Mouse (Mus musculus) MEL (cell line): ENCODE measurements around the gene Fndc8. TPM values are rescaled to one million over a fixed set of nuclear protein-coding genes. Genes with fewer than 3 reads are reported as not detected.

ENCODE experiments used
- DNase-seq: peaks from one replicate; pipeline ENCODE4 v3.0.0; 2011; ENCODE audit warnings: low read depth, low spot score
- H3K27ac ChIP-seq: 2 replicates; pipeline ENCODE4 v1.5.1; 2012; ENCODE audit warnings: low read depth, mild to moderate bottlenecking, control low read depth, low read length, moderate library complexity; ENCODE audit not compliant: control insufficient read depth
- H3K27me3 ChIP-seq, 2 experiments: fragments of 150-350 bp in 1 of 2; sonication (generic) in 1 of 2; 2 replicates each; pipeline ENCODE4 v1.6.1; 2012; ENCODE audit warnings: low read length in 2 of 2, mild to moderate bottlenecking in 2 of 2, improper control_type of control experiment in 1 of 2, moderate library complexity in 1 of 2; ENCODE audit not compliant: insufficient read depth in 2 of 2, control insufficient read depth in 1 of 2
- H3K36me3 ChIP-seq, 2 experiments: 2 replicates each; pipeline ENCODE4 v1.6.1; 2012 to 2014; ENCODE audit warnings: low read length in 2 of 2, improper control_type of control experiment in 1 of 2, inconsistent platforms in 1 of 2, mild to moderate bottlenecking in 1 of 2; ENCODE audit not compliant: insufficient read depth in 2 of 2, control insufficient read depth in 1 of 2
- H3K4me1 ChIP-seq, 2 experiments: fragments of 150-350 bp in 1 of 2; sonication (generic) in 1 of 2; 2 replicates each; pipeline ENCODE4 v1.6.1; 2012; ENCODE audit warnings: low read length in 2 of 2, improper control_type of control experiment in 1 of 2, mild to moderate bottlenecking in 1 of 2; ENCODE audit not compliant: insufficient read depth in 2 of 2, control insufficient read depth in 1 of 2
- H3K4me3 ChIP-seq, 2 experiments: fragments of 150-350 bp in 1 of 2; sonication (generic) in 1 of 2; 2 replicates each; pipeline ENCODE4 v1.5.1; 2012; ENCODE audit warnings: low read depth in 2 of 2, low read length in 2 of 2, mild to moderate bottlenecking in 2 of 2, moderate library complexity in 2 of 2, control low read depth in 1 of 2, improper control_type of control experiment in 1 of 2; ENCODE audit not compliant: control insufficient read depth in 1 of 2, insufficient read depth in 1 of 2
- H3K79me2 ChIP-seq: 2 replicates; pipeline ENCODE4 v1.6.1; 2012; ENCODE audit warnings: mild to moderate bottlenecking, low read length, moderate library complexity; ENCODE audit not compliant: control insufficient read depth, poor library complexity, insufficient read depth
- H3K9ac ChIP-seq: 2 replicates; pipeline ENCODE4 v1.6.1; 2012; ENCODE audit warnings: low read depth, mild to moderate bottlenecking, control low read depth, low read length, moderate library complexity; ENCODE audit not compliant: control insufficient read depth, poor library complexity, severe bottlenecking
- H3K9me3 ChIP-seq: fragments of 150-350 bp; sonication (generic); replicated peaks from 2 replicates; pipeline ENCODE4 v1.6.1; 2012; ENCODE audit warnings: mild to moderate bottlenecking, low read length, improper control_type of control experiment, moderate library complexity; ENCODE audit not compliant: insufficient read depth
- BHLHE40 ChIP-seq: IDR thresholded peaks from 2 replicates; pipeline ENCODE4 v1.6.1; 2012; ENCODE audit warnings: low read depth, mild to moderate bottlenecking, inconsistent platforms, low read length, improper control_type of control experiment, borderline replicate concordance
- CHD1 ChIP-seq: IDR thresholded peaks from 2 replicates; pipeline ENCODE4 v1.6.1; 2012; ENCODE audit warnings: low read depth, mild to moderate bottlenecking, inconsistent platforms, low read length, improper control_type of control experiment
- CHD2 ChIP-seq: IDR thresholded peaks from 2 replicates; pipeline ENCODE4 v1.6.1; 2011; ENCODE audit warnings: low read length, improper control_type of control experiment
- CTCF ChIP-seq, 3 experiments: IDR thresholded peaks in 2 of 3; conservative IDR thresholded peaks in 1 of 3; 2 replicates each; pipeline ENCODE4 v1.5.1; 2011 to 2012; ENCODE audit warnings: low read length in 3 of 3, low read depth in 2 of 3, mild to moderate bottlenecking in 2 of 3, improper control_type of control experiment in 1 of 3, inconsistent platforms in 1 of 3, mixed read lengths in 1 of 3, moderate library complexity in 1 of 3; ENCODE audit not compliant: control insufficient read depth in 1 of 3, insufficient read depth in 1 of 3, poor library complexity in 1 of 3, severe bottlenecking in 1 of 3
- E2F4 ChIP-seq: IDR thresholded peaks from 2 replicates; pipeline ENCODE4 v1.6.1; 2011; ENCODE audit warnings: low read depth, low read length, improper control_type of control experiment, borderline replicate concordance
- ELF1 ChIP-seq: IDR thresholded peaks from 2 replicates; pipeline ENCODE4 v1.6.1; 2014; ENCODE audit warnings: low read depth, mild to moderate bottlenecking, inconsistent platforms, low read length, improper control_type of control experiment, moderate library complexity
- EP300 ChIP-seq, 2 experiments: IDR thresholded peaks; 2 replicates each; pipeline ENCODE4 v1.6.1; 2011; ENCODE audit warnings: improper control_type of control experiment in 2 of 2, low read length in 2 of 2, low read depth in 1 of 2, mild to moderate bottlenecking in 1 of 2
- ETS1 ChIP-seq: IDR thresholded peaks from 2 replicates; pipeline ENCODE4 v1.6.1; 2012; ENCODE audit warnings: low read depth, mild to moderate bottlenecking, inconsistent platforms, low read length, improper control_type of control experiment, moderate library complexity
- GABPA ChIP-seq: IDR thresholded peaks from 2 replicates; pipeline ENCODE4 v1.6.1; 2012; ENCODE audit warnings: low read depth, mild to moderate bottlenecking, inconsistent platforms, low read length, improper control_type of control experiment, moderate library complexity
- GATA1 ChIP-seq: IDR thresholded peaks from 2 replicates; pipeline ENCODE4 v1.6.1; 2011; ENCODE audit warnings: low read depth, low read length, improper control_type of control experiment
- HCFC1 ChIP-seq: IDR thresholded peaks from 2 replicates; pipeline ENCODE4 v1.6.1; 2012; ENCODE audit warnings: low read depth, mild to moderate bottlenecking, inconsistent platforms, low read length, improper control_type of control experiment, moderate library complexity
- JUND ChIP-seq: IDR thresholded peaks from 2 replicates; pipeline ENCODE4 v1.6.1; 2011; ENCODE audit warnings: low read depth, mild to moderate bottlenecking, improper control_type of control experiment, low read length
- KAT2A ChIP-seq: conservative IDR thresholded peaks from 2 replicates; pipeline ENCODE4 v1.6.1; 2012; ENCODE audit warnings: low read depth, low read length, improper control_type of control experiment, inconsistent platforms
- MAFK ChIP-seq: IDR thresholded peaks from 2 replicates; pipeline ENCODE4 v1.6.1; 2011; ENCODE audit warnings: low read depth, mild to moderate bottlenecking, low read length, improper control_type of control experiment, borderline replicate concordance
- MAX ChIP-seq: IDR thresholded peaks from 2 replicates; pipeline ENCODE4 v1.6.1; 2011; ENCODE audit warnings: low read length, improper control_type of control experiment
- MAZ ChIP-seq: IDR thresholded peaks from 2 replicates; pipeline ENCODE4 v1.6.1; 2012; ENCODE audit warnings: low read depth, mild to moderate bottlenecking, inconsistent platforms, low read length, improper control_type of control experiment
- MEF2A ChIP-seq: IDR thresholded peaks from 2 replicates; pipeline ENCODE4 v1.6.1; 2014; ENCODE audit warnings: low read depth, mild to moderate bottlenecking, inconsistent platforms, low read length, improper control_type of control experiment; ENCODE audit not compliant: poor library complexity, insufficient replicate concordance, severe bottlenecking; ENCODE audit errors: extremely low read depth
- MXI1 ChIP-seq: IDR thresholded peaks from 2 replicates; pipeline ENCODE4 v1.6.1; 2011; ENCODE audit warnings: mild to moderate bottlenecking, low read depth, low read length, improper control_type of control experiment
- MYB ChIP-seq: IDR thresholded peaks from 2 replicates; pipeline ENCODE4 v1.6.1; 2011; ENCODE audit warnings: mild to moderate bottlenecking, low read depth, low read length, improper control_type of control experiment
- MYC ChIP-seq: IDR thresholded peaks from 2 replicates; pipeline ENCODE4 v1.6.1; 2011; ENCODE audit warnings: low read depth, mild to moderate bottlenecking, low read length, improper control_type of control experiment, moderate library complexity
- NRF1 ChIP-seq: IDR thresholded peaks from 2 replicates; pipeline ENCODE4 v1.6.1; 2014; ENCODE audit warnings: low read depth, mild to moderate bottlenecking, inconsistent platforms, low read length, improper control_type of control experiment, moderate library complexity; ENCODE audit not compliant: poor library complexity, insufficient read depth, severe bottlenecking
- POLR2A ChIP-seq, 2 experiments: IDR thresholded peaks; 2 replicates each; pipeline ENCODE4 v1.6.1; 2011 to 2012; ENCODE audit warnings: low read length in 2 of 2, mild to moderate bottlenecking in 2 of 2, control low read depth in 1 of 2, improper control_type of control experiment in 1 of 2, low read depth in 1 of 2, moderate library complexity in 1 of 2; ENCODE audit not compliant: control insufficient read depth in 1 of 2, insufficient read depth in 1 of 2, poor library complexity in 1 of 2
- POLR2AphosphoS2 ChIP-seq: IDR thresholded peaks from 2 replicates; pipeline ENCODE4 v1.6.1; 2011; ENCODE audit warnings: low read length, improper control_type of control experiment
- POLR2AphosphoS5 ChIP-seq: IDR thresholded peaks from 2 replicates; pipeline ENCODE4 v1.6.1; 2012; ENCODE audit warnings: low read depth, borderline replicate concordance, mild to moderate bottlenecking, inconsistent platforms, low read length, moderate library complexity, mixed read lengths
- RCOR1 ChIP-seq: IDR thresholded peaks from 2 replicates; pipeline ENCODE4 v1.6.1; 2012; ENCODE audit warnings: low read depth, mild to moderate bottlenecking, inconsistent platforms, low read length, improper control_type of control experiment
- SIN3A ChIP-seq: IDR thresholded peaks from 2 replicates; pipeline ENCODE4 v1.6.1; 2012; ENCODE audit warnings: low read length, improper control_type of control experiment, inconsistent platforms
- SMC3 ChIP-seq: IDR thresholded peaks from 2 replicates; pipeline ENCODE4 v1.6.1; 2011; ENCODE audit warnings: low read depth, low read length, improper control_type of control experiment
- TAL1 ChIP-seq: IDR thresholded peaks from 2 replicates; pipeline ENCODE4 v1.6.1; 2012; ENCODE audit warnings: mild to moderate bottlenecking, inconsistent platforms, low read length, moderate library complexity, mixed read lengths
- TBP ChIP-seq: IDR thresholded peaks from 2 replicates; pipeline ENCODE4 v1.8.0; 2011; ENCODE audit warnings: low read depth, low read length, improper control_type of control experiment
- TCF12 ChIP-seq: IDR thresholded peaks from 2 replicates; pipeline ENCODE4 v1.6.1; 2014; ENCODE audit warnings: low read depth, mild to moderate bottlenecking, inconsistent platforms, low read length, improper control_type of control experiment, moderate library complexity
- UBTF ChIP-seq: IDR thresholded peaks from 2 replicates; pipeline ENCODE4 v1.6.1; 2012; ENCODE audit warnings: low read depth, mild to moderate bottlenecking, inconsistent platforms, low read length, improper control_type of control experiment, moderate library complexity, borderline replicate concordance; ENCODE audit not compliant: insufficient read depth
- USF1 ChIP-seq: IDR thresholded peaks from 2 replicates; pipeline ENCODE4 v1.6.1; 2014; ENCODE audit warnings: low read depth, mild to moderate bottlenecking, inconsistent platforms, low read length, improper control_type of control experiment, moderate library complexity
- USF2 ChIP-seq, 2 experiments: IDR thresholded peaks; 2 replicates each; pipeline ENCODE4 v1.6.1; 2011 to 2012; ENCODE audit warnings: improper control_type of control experiment in 2 of 2, low read length in 2 of 2, borderline replicate concordance in 1 of 2, inconsistent platforms in 1 of 2, low read depth in 1 of 2, mild to moderate bottlenecking in 1 of 2; ENCODE audit not compliant: insufficient read depth in 1 of 2
- ZC3H11A ChIP-seq: IDR thresholded peaks from 2 replicates; pipeline ENCODE4 v1.6.1; 2012; ENCODE audit warnings: low read depth, mild to moderate bottlenecking, inconsistent platforms, low read length, improper control_type of control experiment
- ZKSCAN1 ChIP-seq: IDR thresholded peaks from 2 replicates; pipeline ENCODE4 v1.6.1; 2012; ENCODE audit warnings: low read depth, mild to moderate bottlenecking, inconsistent platforms, low read length, improper control_type of control experiment, moderate library complexity
- ZMIZ1 ChIP-seq: IDR thresholded peaks from 2 replicates; pipeline ENCODE4 v1.6.1; 2012; ENCODE audit warnings: low read depth, mild to moderate bottlenecking, inconsistent platforms, low read length, improper control_type of control experiment, moderate library complexity
- ZNF384 ChIP-seq: IDR thresholded peaks from 2 replicates; pipeline ENCODE4 v1.6.1; 2012; ENCODE audit warnings: low read depth, mild to moderate bottlenecking, inconsistent platforms, low read length, improper control_type of control experiment
- polyA plus RNA-seq, 2 experiments: library from polyadenylated mRNA; stranded (reverse) in 1 of 2; unstranded in 1 of 2; fragments of >175 nt in 1 of 2; fragments of >200 nt in 1 of 2; gene quantifications; 2 replicates each; pipeline versions ENCODE4 v1.2.1 to v1.2.4; 2012; ENCODE audit warnings: low replicate concordance in 2 of 2, low read depth in 1 of 2; ENCODE audit not compliant: insufficient read length in 2 of 2, insufficient read depth in 1 of 2, missing spikeins in 1 of 2
- total RNA-seq: library from RNA; depleted of rRNA; stranded (reverse); fragments of 300-350 nt; gene quantifications from 2 replicates; pipeline ENCODE4 v1.2.3, GENCODE M21; 2012

Gene Fndc8
- total and polyA plus RNA-seq, 3 experiments: 0.15 to 0.72 TPM; not detected in 1

GRCm38 (mm10) chr11:82890342-82890762, 1.6 kb upstream of the Fndc8 start, which contains the start of gene Rad51d:
Gene Rad51d (minus strand): TSS chr11:82890614.
- Histone ChIP-seq H3K4me1 (peaks cover 6 to 10% of the 10 kb centered on the region in 2 experiments; a peak in 3 of 4 replicates), H3K4me3 (peak within 1 kb of the TSS; percentile 79 to 82), H3K27ac (peak within 1 kb of the TSS; percentile 54), H3K9ac (peak within 1 kb of the TSS; percentile 82), H3K36me3 (peaks cover 0 to 8% of the 10 kb centered on the region in 2 experiments; a peak in 2 of 4 replicates), H3K79me2 (peaks cover 9% of the 10 kb centered on the region), H3K9me3 (no peaks in the 10 kb centered on the region), H3K27me3 (no peaks in the 10 kb centered on the region)
- peak; percentile 99 for DNase-seq
- TF ChIP-seq RCOR1 (no peak), ELF1 (peak; percentile 100), ETS1 (no peak), POLR2A (IDR thresholded peaks at IDR 0.05; ENCODE audit: control insufficient read depth in 1 of 2, insufficient read depth in 1 of 2, low read depth in 1 of 2, low read length in 2 of 2, poor library complexity in 1 of 2) (peak; percentile 70 to 92), ZC3H11A (peak; percentile 94), USF2 (IDR thresholded peaks at IDR 0.05; ENCODE audit: borderline replicate concordance in 1 of 2, insufficient read depth in 1 of 2, low read depth in 1 of 2, low read length in 2 of 2) (no peak), SIN3A (peak; percentile 89), NRF1 (peak; percentile 35; the same call in 1 of the 2 replicates), SMC3 (peak; percentile 95), MXI1 (peak; percentile 53; the same call in 1 of the 2 replicates), E2F4 (no peak; the same call in 1 of the 2 replicates), GABPA (no peak), ZKSCAN1 (no peak), GATA1 (no peak), UBTF (no peak), TCF12 (peak; percentile 45; the same call in 1 of the 2 replicates), MAFK (no peak), TAL1 (no peak), JUND (no peak), MAZ (no peak), MYB (no peak), MAX (peak; percentile 14; the same call in 1 of the 2 replicates), CHD2 (no peak), ZNF384 (peak; percentile 12; the same call in 1 of the 2 replicates), BHLHE40 (0 out of 2 replicates have a peak, but pooled peaks have one; percentile 25), ZMIZ1 (peak; percentile 56), POLR2AphosphoS5 (no peak), USF1 (no peak), POLR2AphosphoS2 (peak; percentile 73; the same call in 1 of the 2 replicates), CHD1 (no peak), MYC (peak; percentile 54), EP300 (IDR thresholded peaks at IDR 0.05; ENCODE audit: low read depth in 1 of 2, low read length in 2 of 2) (0 out of 4 replicates have a peak, but pooled peaks of 1 of the 2 experiments have one; percentile 26), HCFC1 (peak; percentile 82), TBP (peak; percentile 91), KAT2A (no peak), CTCF (IDR thresholded peaks at IDR 0.05 in 2 of 3, conservative IDR thresholded peaks at IDR 0.05 in 1 of 3; ENCODE audit: control insufficient read depth in 1 of 3, insufficient read depth in 1 of 3, low read depth in 2 of 3, low read length in 3 of 3, poor library complexity in 1 of 3, severe bottlenecking in 1 of 3) (peak; percentile 64 to 100 (median 98)), MEF2A (no peak)
